Comparison of ENCODE assay signal across 8 mouse cellular contexts in genomic region chr14:31272164-31272563, GRCm38 (mm10). TPM values are rescaled to one million over a fixed set of nuclear protein-coding genes. Genes with fewer than 3 reads are reported as not detected.
DNase-seq lines count a peak whose midpoint lies in the region; ATAC-seq and TF ChIP-seq lines count a peak whose summit lies in the region.

No protein-coding gene starts in this region.

- H3K9me3 ChIP-seq in ES-E14 (ENCODE audit: control insufficient read depth, insufficient read depth, low read depth, low read length): no peaks in the 10 kb centered on the region
- H3K9me3 ChIP-seq in liver, embryonic 15.5 days (replicated peaks): no peaks in the 10 kb centered on the region

- DNase-seq in 3T3-L1 (ENCODE audit: low read depth, low spot score): peak; percentile 79
- peak; percentile 69 for DNase-seq in ES-E14 (ENCODE audit: low read depth, low spot score)
- peak; percentile 61 for DNase-seq in cerebellum, adult 11 months
- DNase-seq in frontal cortex, postnatal 25 days (ENCODE audit: low spot score in 2 of 2): peak; percentile 81 to 82
- DNase-seq in kidney, postnatal 14 days: peak; percentile 81
- peak; percentile 45 for DNase-seq in retina, adult 2 months (ENCODE audit: low read depth, low spot score)
- DNase-seq in thymus, postnatal 14 days: peak; percentile 82

- H3K9ac ChIP-seq in ES-E14 (ENCODE audit: insufficient read depth, low read depth, low read length, poor library complexity, severe bottlenecking): no peak overlapping the region
- H3K9ac ChIP-seq in liver, embryonic 15.5 days: no peak overlapping the region

- peaks cover 22% of the 10 kb centered on the region for H3K27me3 ChIP-seq in liver, embryonic 15.5 days

- no peak overlapping the region for H3K4me2 ChIP-seq in liver, embryonic 15.5 days

- H3K36me3 ChIP-seq in ES-E14 (ENCODE audit: control insufficient read depth, insufficient read depth, low read length, poor library complexity, severe bottlenecking): no peaks in the 10 kb centered on the region
- no peaks in the 10 kb centered on the region for H3K36me3 ChIP-seq in liver, embryonic 15.5 days (replicated peaks)

- peaks cover 0 to 6% of the 10 kb centered on the region in 2 experiments; a peak in 1 of 4 replicates for H3K4me1 ChIP-seq in ES-E14 (ENCODE audit: control insufficient read depth in 2 of 2, insufficient read depth in 2 of 2, low read length in 2 of 2, poor library complexity in 1 of 2)
- peaks cover 10% of the 10 kb centered on the region for H3K4me1 ChIP-seq in liver, embryonic 15.5 days (replicated peaks)

- ATAC-seq in liver, embryonic 15.5 days (ENCODE audit: insufficient read depth): 0 out of 2 replicates have a peak, but pooled peaks have one; percentile 46

- H3K27ac ChIP-seq in ES-E14 (ENCODE audit: insufficient read depth, low read depth, low read length, poor library complexity, severe bottlenecking): no peak overlapping the region
- H3K27ac ChIP-seq in liver, embryonic 15.5 days (replicated peaks): no peak overlapping the region

- in situ Hi-C loops in ES-E14 (cut with MboI; ENCODE audit: low sequenced_read_pairs in 2 of 2, unreplicated experiment in 2 of 2): no loop called here

- WGBS in liver, embryonic 15.5 days (ENCODE audit: insufficient replicate concordance): 18% methylated on average over 7 of the region's 7 CpGs

- no peak overlapping the region for H3K4me3 ChIP-seq in ES-E14 (ENCODE audit: insufficient read depth in 1 of 2, low read depth in 1 of 2, low read length in 2 of 2, poor library complexity in 1 of 2, severe bottlenecking in 1 of 2)
- no peak overlapping the region for H3K4me3 ChIP-seq in liver, embryonic 15.5 days (replicated peaks)

TF ChIP-seq in ES-E14, 5 proteins besides CTCF, POLR2A, EP300 and RAD21:
- TF ChIP-seq CHD2 (IDR thresholded peaks at IDR 0.05; ENCODE audit: low read depth, low read length): no peak
- TF ChIP-seq ZC3H11A (IDR thresholded peaks at IDR 0.05; ENCODE audit: borderline replicate concordance, low read depth, low read length): no peak
- TF ChIP-seq MAFK (IDR thresholded peaks at IDR 0.05; ENCODE audit: insufficient read depth, low read depth, low read length): no peak
- TF ChIP-seq HCFC1 (IDR thresholded peaks at IDR 0.05; ENCODE audit: borderline replicate concordance, insufficient read depth, low read length): no peak
- TF ChIP-seq ZNF384 (IDR thresholded peaks at IDR 0.05; ENCODE audit: low read depth, low read length): no peak

RNA-seq across cellular contexts. Expression of gene Bap1, which starts 20.9 kb away (rescaled TPM):
- total RNA-seq in ES-E14 (2012; rRNA removed): 77.8 and 83.4 TPM in 2 replicates
- polyA plus RNA-seq in liver, embryonic 15.5 days (2015; fragmentation: Nextera tagmentation; extraction: Ambion mirVana): 35.8 and 37.6 TPM in 2 replicates

RNA-seq across cellular contexts. Expression of gene Phf7, which starts 21.0 kb away (rescaled TPM):
- 4.8 and 5.3 TPM in 2 replicates for total RNA-seq in ES-E14 (2012; rRNA removed)
- polyA plus RNA-seq in liver, embryonic 15.5 days (2015; fragmentation: Nextera tagmentation; extraction: Ambion mirVana): 5.6 and 6.3 TPM in 2 replicates

RNA-seq across cellular contexts. Expression of gene Dnah1, which starts 51.5 kb away (rescaled TPM):
- 0.80 and 1.3 TPM in 2 replicates for total RNA-seq in ES-E14 (2012; rRNA removed)
- 0.09 and 0.14 TPM in 2 replicates for polyA plus RNA-seq in liver, embryonic 15.5 days (2015; fragmentation: Nextera tagmentation; extraction: Ambion mirVana)

RNA-seq across cellular contexts. Expression of gene Sema3g, which starts 54.5 kb away (rescaled TPM):
- total RNA-seq in ES-E14 (2012; rRNA removed): 0.22 and 0.37 TPM in 2 replicates
- polyA plus RNA-seq in liver, embryonic 15.5 days (2015; fragmentation: Nextera tagmentation; extraction: Ambion mirVana): 0.03 and 0.08 TPM in 2 replicates

RNA-seq across cellular contexts. Expression of gene Nisch, which starts 55.4 kb away (rescaled TPM):
- 169 and 204 TPM in 2 replicates for total RNA-seq in ES-E14 (2012; rRNA removed)
- 92.3 and 115 TPM in 2 replicates for polyA plus RNA-seq in liver, embryonic 15.5 days (2015; fragmentation: Nextera tagmentation; extraction: Ambion mirVana)
